Mouse (Mus musculus) testis, adult 2 months (tissue): Measurements from ENCODE around the gene 0610030E20Rik.

Experiments
- CTCF ChIP-seq: fragments of 200-500 bp; IDR thresholded peaks from 2 replicates; pipeline ENCODE4 v1.5.1; 2012; ENCODE audit warnings: low read depth, mild to moderate bottlenecking, inconsistent platforms, low read length, moderate library complexity; ENCODE audit not compliant: control insufficient read depth, insufficient read depth, insufficient replicate concordance
- POLR2A ChIP-seq: fragments of 200-500 bp; IDR thresholded peaks from 2 replicates; pipeline ENCODE4 v1.6.1; 2012; ENCODE audit warnings: low read depth, mild to moderate bottlenecking, inconsistent platforms, low read length, moderate library complexity; ENCODE audit not compliant: control insufficient read depth

- no peak for TF ChIP-seq CTCF
- no peak for TF ChIP-seq POLR2A
These were observed 39.4 kb downstream of the 0610030E20Rik start for GRCm38 (mm10) chr6:72386561-72386960.
